Mouse (Mus musculus): ENCODE data around the gene Dolk.

Gene Dolk

DNA sequence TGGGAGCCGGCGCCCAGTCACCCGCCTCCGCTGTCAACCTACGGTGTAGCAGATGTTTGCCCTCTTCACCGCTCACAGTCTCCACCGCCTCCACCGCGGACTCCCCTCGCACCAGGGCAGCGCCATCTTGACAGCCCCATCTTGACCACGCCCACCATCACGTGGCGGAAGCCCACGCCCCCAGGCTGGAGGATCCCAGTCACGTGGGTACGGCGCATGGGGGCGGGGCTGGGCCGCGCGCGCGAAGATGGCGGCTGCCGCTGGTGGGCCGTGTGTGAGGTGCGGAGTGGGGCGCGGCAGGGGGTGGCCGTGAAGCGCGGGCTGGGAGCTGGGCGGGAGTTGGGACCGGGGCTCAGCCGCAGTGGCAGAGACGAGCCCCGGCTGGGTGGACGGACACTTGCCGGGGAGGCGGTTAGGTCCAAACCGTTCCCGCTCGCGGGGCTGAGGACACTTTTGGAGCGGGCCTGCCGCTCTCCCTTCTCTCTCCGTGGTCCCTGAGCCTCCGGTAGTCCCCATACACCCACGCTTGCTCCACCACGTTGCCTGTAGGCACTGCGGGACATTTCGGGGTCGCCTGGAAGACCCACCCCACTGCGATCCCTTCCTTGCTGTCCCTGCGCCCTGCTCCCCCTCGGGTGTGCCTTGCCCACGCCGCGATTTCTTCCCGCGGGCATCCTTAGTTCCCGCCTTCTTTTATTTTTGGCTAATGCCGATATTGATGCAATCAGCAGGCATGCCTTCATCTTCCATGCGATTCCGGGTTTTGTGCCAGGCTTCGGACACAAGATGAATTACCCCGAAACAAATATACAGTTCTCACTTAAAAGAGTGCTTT is at the start of gene Dolk, which contains the start of gene Nup188:
Gene Dolk, minus strand, starts transcription at position 143 of the 835 bp plus-strand sequence.
Gene Nup188, plus strand, starts transcription at position 206 of the 835 bp plus-strand sequence.
- DNase-seq (ENCODE audit: low spot score in 2 of 2) = peak; percentile 90 to 92

DNA sequence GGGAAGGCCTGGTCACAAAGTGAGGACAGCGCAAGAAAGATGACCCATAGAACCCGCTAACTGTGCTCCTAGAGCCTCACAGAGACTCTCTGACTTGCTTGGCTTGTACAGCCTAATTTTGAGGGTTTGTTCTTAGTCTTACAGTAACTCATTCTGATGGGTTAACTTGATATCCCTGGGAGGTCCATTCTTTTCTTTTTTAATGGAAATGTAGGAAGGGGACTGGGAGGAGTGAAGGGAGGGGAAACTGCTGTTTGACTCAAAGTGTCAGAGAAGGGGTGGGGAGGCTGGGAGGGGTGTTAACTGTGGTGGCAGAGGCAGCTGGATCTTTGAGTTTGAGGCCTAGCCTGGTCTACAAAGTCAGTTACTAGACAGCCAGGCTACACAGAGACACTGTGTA is 49.2 kb upstream of the Dolk start:
- no peak for DNase-seq (ENCODE audit: low spot score in 2 of 2)

- DNase-seq (ENCODE audit: low spot score in 2 of 2) = no peak
These were observed 42.7 kb upstream of the Dolk start for GRCm38 (mm10) chr2:30328791-30329190.

GRCm38 (mm10) chr2:30327276-30327675 is 41.1 kb upstream of the Dolk start:
- no peak for DNase-seq (ENCODE audit: low spot score in 2 of 2)

GRCm38 (mm10) chr2:30325296-30325695 is 39.2 kb upstream of the Dolk start:
- DNase-seq (ENCODE audit: low spot score in 2 of 2) = no peak

GRCm38 (mm10) chr2:30323111-30323510 is 37.0 kb upstream of the Dolk start:
- no peak for DNase-seq (ENCODE audit: low spot score in 2 of 2)

GRCm38 (mm10) chr2:30319260-30319659 is 33.1 kb upstream of the Dolk start:
- no peak for DNase-seq (ENCODE audit: low spot score in 2 of 2)

DNA sequence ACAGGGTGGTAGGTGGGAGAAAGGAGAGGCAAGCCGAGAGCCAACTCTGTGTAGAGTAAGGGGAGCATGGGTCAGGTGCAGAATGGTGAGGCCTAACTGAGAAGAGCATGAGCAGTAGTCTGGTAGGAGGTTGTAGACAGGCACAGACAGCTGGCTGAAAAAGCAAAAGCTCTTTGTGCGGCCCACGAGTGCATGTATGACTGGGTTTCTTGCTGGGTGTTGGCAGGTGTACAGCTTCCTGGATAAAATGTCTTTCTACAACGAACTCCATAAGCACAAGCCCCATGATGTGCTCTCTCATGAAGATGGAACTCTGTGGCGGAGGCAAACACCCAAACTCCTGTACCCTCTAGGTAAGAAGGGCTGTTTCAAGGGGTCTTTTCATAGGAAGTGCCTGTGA is 30.8 kb upstream of the Dolk start:
- DNase-seq (ENCODE audit: low spot score in 2 of 2) = no peak

- DNase-seq (ENCODE audit: low spot score in 2 of 2) = no peak
These were observed 30.0 kb upstream of the Dolk start for GRCm38 (mm10) chr2:30316136-30316535.

GRCm38 (mm10) chr2:30311481-30311880 is 25.3 kb upstream of the Dolk start:
- DNase-seq (ENCODE audit: low spot score in 2 of 2) = peak in 1 of 2 experiments; percentile 7

DNA sequence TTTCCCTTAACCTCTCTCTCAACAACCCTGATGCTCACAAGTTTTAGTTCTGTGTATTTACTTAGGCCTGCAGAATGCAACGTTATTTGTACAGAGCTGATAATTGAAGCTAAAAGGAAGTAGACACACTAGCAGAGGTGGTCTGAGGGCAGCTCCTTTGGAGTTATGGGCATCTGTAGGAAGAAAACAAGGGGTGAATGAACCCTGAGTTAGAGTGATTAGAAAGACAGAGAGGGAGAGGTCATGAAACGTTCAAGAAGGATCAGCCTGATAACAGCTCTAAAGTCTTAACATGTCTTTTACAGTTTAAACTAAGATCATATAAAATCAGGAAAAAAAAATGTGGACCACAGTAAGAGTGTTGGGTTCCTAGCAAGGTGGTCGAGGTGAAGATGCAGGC is 23.2 kb upstream of the Dolk start:
- no peak for DNase-seq (ENCODE audit: low spot score in 2 of 2)

GRCm38 (mm10) chr2:30306087-30306486 is 20.0 kb upstream of the Dolk start:
- no peak for DNase-seq (ENCODE audit: low spot score in 2 of 2)

- DNase-seq (ENCODE audit: low spot score in 2 of 2) = no peak
These were observed 13.8 kb upstream of the Dolk start for GRCm38 (mm10) chr2:30299966-30300365.

DNA sequence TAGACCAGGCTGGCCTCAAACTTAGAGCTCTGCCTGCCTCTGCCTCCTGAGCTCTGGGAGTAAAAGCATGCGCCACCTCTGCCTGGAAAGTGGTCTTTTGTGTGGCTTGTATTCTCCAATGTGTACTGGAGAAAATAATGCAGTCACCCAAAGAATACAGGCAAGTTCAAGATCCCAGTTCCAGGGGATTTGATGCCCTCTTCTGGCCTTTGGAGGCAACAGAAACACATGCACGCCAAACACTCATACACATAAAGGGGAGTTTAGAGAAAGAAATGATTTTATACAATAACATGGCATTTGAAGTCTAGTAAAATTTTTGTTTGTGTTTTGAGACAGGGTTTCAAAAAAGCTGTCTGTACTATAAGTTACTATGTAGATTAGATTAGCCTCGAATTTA is 13.4 kb upstream of the Dolk start:
- DNase-seq (ENCODE audit: low spot score in 2 of 2) = no peak

DNA sequence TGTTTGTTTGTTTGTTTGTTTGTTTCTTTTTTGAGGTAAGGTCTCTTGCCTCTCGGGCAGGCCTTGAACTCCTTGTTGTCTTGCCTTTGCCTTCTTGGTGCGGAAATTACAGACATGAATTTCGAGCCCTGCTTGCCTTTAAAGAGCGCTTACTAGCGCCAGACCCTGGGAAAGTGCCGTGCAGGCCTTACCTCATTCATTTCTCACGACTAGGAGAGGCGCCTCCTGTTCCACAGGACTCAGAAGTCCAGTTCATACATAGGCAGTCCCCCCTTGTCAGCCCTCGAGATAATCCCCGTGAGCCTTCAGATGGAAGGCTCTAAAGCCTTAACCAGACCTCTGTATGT is 866 bp upstream of the Dolk start:
- no peak for DNase-seq (ENCODE audit: low spot score in 2 of 2)

DNA sequence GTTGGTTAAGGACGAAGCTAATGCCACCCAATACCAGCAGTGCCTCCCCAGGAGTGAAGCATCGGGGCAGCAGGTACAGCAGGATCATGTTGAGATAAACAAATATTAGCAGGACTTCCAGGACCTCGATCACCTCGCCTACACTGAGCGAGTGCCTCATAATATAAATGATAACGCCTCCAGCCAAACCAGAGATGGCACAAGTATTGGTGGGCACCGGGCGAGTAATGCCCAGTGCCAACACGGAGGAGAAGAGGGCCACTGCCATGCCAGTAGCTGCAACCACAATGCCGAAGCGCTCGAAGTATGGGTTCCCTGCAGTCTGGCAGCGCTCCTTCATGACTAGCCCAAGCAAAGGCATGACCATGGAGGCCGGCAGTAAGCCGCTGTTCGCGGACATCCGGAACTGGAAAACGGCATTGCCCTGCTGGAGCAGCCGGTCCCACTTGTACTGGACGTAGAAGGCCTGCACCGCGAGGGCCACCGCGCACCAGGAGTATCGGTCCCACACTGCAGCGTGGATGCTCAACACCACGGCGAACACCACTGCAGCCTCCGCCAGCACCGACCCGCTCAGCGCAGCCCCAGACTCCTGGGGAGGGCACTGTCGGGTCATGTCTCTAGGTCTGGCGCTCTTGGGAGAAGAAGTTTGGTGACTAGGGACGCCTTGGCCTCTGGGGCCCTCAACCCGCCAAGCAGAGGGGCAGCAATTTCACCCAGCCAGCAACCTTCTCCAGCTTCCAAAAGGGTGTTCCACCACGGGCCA is 535 bp downstream of the Dolk start:
- DNase-seq (ENCODE audit: low spot score in 2 of 2) = no peak

GRCm38 (mm10) chr2:30285004-30285403 is 1.1 kb downstream of the Dolk start:
- no peak for DNase-seq (ENCODE audit: low spot score in 2 of 2)

DNA sequence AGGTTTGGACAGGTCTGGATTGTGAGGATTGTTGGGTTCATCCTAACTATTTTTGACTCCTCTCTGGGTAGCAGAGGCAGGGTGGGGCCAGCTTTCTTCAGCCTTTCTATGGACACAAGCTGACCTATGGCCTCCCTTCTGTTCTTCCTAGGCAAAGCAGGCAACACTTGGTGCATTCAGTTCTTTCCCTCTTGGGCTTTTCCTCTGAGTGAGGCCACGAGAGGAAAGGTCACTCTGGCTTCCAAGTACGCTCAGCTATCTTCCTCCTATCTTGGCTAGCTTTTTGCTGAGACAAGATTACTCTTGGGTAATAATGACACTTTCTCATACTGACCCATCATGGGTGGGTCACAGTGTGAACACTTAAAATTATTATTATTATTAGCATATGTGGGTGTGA is 2.9 kb downstream of the Dolk start:
- DNase-seq (ENCODE audit: low spot score in 2 of 2) = no peak

DNA sequence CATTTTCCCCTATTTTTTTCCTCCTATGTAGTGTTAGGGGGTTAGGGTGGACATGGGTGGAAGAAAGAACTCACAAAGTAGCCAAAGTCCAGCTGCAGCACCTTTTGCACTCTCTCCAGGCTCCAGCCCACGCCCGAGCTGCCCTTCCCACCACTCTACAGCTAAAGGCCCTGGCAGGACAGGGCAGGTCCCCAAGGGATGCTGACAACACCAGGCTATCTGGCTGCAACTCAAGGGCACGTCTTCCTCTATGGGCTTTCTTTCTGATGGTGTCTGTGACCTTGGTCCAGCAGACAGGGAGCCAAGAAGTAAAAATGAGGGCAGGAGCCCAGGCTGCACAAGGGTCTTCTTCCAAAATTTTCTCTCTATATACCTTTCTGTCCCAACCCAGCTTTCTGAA is 4.5 kb downstream of the Dolk start:
- DNase-seq (ENCODE audit: low spot score in 2 of 2) = no peak

GRCm38 (mm10) chr2:30280743-30281142 is 5.4 kb downstream of the Dolk start, which contains the start of gene Gm28038:
Gm28038 (plus strand) TSS chr2:30281043.
- no peak for DNase-seq (ENCODE audit: low spot score in 2 of 2)

GRCm38 (mm10) chr2:30270134-30270533 is 16.0 kb downstream of the Dolk start:
- DNase-seq (ENCODE audit: low spot score in 2 of 2) = peak; percentile 42 to 45

DNA sequence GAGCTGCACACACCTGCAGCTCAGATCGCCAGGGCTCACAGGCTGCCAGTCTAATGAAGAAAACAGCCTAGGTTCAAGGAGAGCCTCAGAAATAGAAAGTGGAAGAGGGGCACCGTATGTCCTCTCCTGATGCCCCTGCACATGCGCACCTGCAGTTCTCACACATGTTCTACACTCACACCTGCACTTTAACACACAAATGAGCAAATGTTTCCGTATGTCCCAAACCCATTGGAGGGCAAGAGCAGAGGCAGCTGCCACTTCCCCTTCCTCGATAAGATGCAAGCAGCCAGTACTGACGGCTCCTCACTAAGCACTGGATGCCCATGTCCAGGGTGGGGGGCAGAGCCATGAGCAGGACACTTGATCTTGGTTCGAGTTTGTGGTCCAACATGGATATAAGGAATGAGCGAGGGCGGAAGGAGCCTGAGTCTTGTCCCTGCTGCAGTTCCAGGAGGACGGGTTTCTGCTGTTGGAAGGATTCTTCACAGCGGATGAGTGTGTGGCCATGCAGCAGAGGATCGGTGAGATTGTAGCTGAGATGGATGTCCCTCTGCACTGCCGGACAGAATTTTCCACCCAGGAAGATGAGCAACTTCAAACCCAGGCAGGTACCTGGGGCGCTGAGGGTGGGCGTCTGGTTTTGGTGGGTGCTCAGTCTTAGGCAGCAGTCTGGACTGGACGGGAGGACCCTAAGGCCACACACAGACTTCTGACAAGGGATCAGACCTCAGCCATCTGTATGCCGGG is 16.7 kb downstream of the Dolk start:
- DNase-seq (ENCODE audit: low spot score in 2 of 2) = no peak
